8 mouse cellular contexts compared by ENCODE assay signal in the genomic region with DNA sequence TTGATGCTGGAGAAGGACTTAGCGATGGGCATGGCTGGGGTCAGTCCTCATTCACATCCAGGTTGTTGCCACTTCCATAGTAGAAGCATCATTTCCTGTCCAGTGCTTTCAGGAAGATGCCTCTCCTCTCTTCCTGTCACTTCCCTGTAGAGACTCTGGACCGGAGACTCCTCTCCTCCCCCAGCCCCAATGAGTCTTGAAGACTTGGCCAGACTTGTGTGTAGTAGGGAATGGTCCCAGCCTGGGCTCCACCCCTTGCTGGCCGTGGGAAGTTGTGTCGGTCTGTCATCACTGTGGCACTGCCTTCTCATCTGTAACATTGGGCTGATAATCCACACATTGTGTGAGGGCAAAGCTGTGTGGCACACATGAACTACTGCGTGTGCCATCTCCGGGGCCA. TPM values are rescaled to one million over a fixed set of nuclear protein-coding genes. Genes with fewer than 3 reads are reported as not detected.
A peak's percentile ranks its signal among the peaks of the same experiment; 100 is the strongest.
DNase-seq lines count a peak whose midpoint lies in the region; ATAC-seq and TF ChIP-seq lines count a peak whose summit lies in the region.

No protein-coding gene starts in this region.

- no peak overlapping the region for H3K4me2 ChIP-seq in forebrain, embryonic 12.5 days
- no peak overlapping the region for H3K4me2 ChIP-seq in forebrain, embryonic 16.5 days (ENCODE audit: low read length)
- no peak overlapping the region for H3K4me2 ChIP-seq in lung, postnatal 0 days (replicated peaks; ENCODE audit: low read depth, low read length)
- H3K4me2 ChIP-seq in intestine, embryonic 14.5 days (ENCODE audit: low read length): no peak overlapping the region
- H3K4me2 ChIP-seq in neural tube, embryonic 15.5 days: no peak overlapping the region

- peak; percentile 62 for DNase-seq in lung, postnatal 0 days (ENCODE audit: low spot score)
- no peak for DNase-seq in lung, postnatal 25 days (ENCODE audit: low spot score)
- DNase-seq in intestine, embryonic 14.5 days (ENCODE audit: low spot score): no peak
- no peak for DNase-seq in right cerebral cortex, postnatal 14 days
- DNase-seq in adipocyte (ENCODE audit: low spot score): no peak

- no peaks in the 10 kb centered on the region for H3K27me3 ChIP-seq in forebrain, embryonic 12.5 days
- no peaks in the 10 kb centered on the region for H3K27me3 ChIP-seq in forebrain, embryonic 16.5 days (replicated peaks; ENCODE audit: control insufficient read depth, insufficient read depth, low read length)
- H3K27me3 ChIP-seq in lung, postnatal 0 days (replicated peaks; ENCODE audit: insufficient read depth, low read length): no peaks in the 10 kb centered on the region
- no peaks in the 10 kb centered on the region for H3K27me3 ChIP-seq in intestine, embryonic 14.5 days (replicated peaks; ENCODE audit: control insufficient read depth, insufficient read depth, low read length)
- H3K27me3 ChIP-seq in neural tube, embryonic 15.5 days (replicated peaks): no peaks in the 10 kb centered on the region

- no peak for ATAC-seq in forebrain, embryonic 12.5 days (ENCODE audit: low FRiP score)
- no peak for ATAC-seq in forebrain, embryonic 16.5 days
- ATAC-seq in lung, postnatal 0 days: 0 out of 2 replicates have a peak, but pooled peaks have one; percentile 7
- ATAC-seq in intestine, embryonic 14.5 days (replicated peaks; ENCODE audit: low FRiP score, low TSS enrichment, low read depth): no peak
- ATAC-seq in neural tube, embryonic 15.5 days (ENCODE audit: low FRiP score): no peak

- H3K9me3 ChIP-seq in forebrain, embryonic 12.5 days: no peaks in the 10 kb centered on the region
- H3K9me3 ChIP-seq in forebrain, embryonic 16.5 days (ENCODE audit: control insufficient read depth, low read length): no peaks in the 10 kb centered on the region
- no peaks in the 10 kb centered on the region for H3K9me3 ChIP-seq in lung, postnatal 0 days (ENCODE audit: low read length)
- H3K9me3 ChIP-seq in intestine, embryonic 14.5 days (ENCODE audit: control insufficient read depth, low read length): no peaks in the 10 kb centered on the region
- H3K9me3 ChIP-seq in neural tube, embryonic 15.5 days (replicated peaks): no peaks in the 10 kb centered on the region

- no peak overlapping the region for H3K9ac ChIP-seq in forebrain, embryonic 12.5 days
- no peak overlapping the region for H3K9ac ChIP-seq in forebrain, embryonic 16.5 days (replicated peaks; ENCODE audit: low read depth, low read length)
- no peak overlapping the region for H3K9ac ChIP-seq in lung, postnatal 0 days (replicated peaks; ENCODE audit: low read depth)
- no peak overlapping the region for H3K9ac ChIP-seq in intestine, embryonic 14.5 days (ENCODE audit: low read length)
- no peak overlapping the region for H3K9ac ChIP-seq in neural tube, embryonic 15.5 days (replicated peaks)

- WGBS in forebrain, embryonic 12.5 days: 94% methylated on average over 6 of the region's 6 CpGs
- 93% methylated on average over 6 of the region's 6 CpGs for WGBS in forebrain, embryonic 16.5 days
- WGBS in lung, postnatal 0 days: 61% methylated on average over 6 of the region's 6 CpGs
- 82% methylated on average over 6 of the region's 6 CpGs for WGBS in intestine, embryonic 14.5 days
- 94% methylated on average over 6 of the region's 6 CpGs for WGBS in neural tube, embryonic 15.5 days

- peaks cover 16% of the 10 kb centered on the region for H3K4me1 ChIP-seq in forebrain, embryonic 12.5 days
- H3K4me1 ChIP-seq in forebrain, embryonic 16.5 days (replicated peaks; ENCODE audit: control insufficient read depth, insufficient read depth, low read length): peaks cover 9% of the 10 kb centered on the region; the same call in 1 of the 2 replicates
- H3K4me1 ChIP-seq in lung, postnatal 0 days (ENCODE audit: insufficient read depth, low read depth, low read length): peaks cover 30% of the 10 kb centered on the region
- peaks cover 20% of the 10 kb centered on the region for H3K4me1 ChIP-seq in intestine, embryonic 14.5 days (replicated peaks; ENCODE audit: control insufficient read depth, insufficient read depth, low read length)
- H3K4me1 ChIP-seq in neural tube, embryonic 15.5 days: peaks cover 35% of the 10 kb centered on the region

- no peak for TF ChIP-seq CTCF in lung, postnatal 0 days (IDR thresholded peaks at IDR 0.05)

- H3K27ac ChIP-seq in forebrain, embryonic 12.5 days: peak overlapping the region; percentile 26; the same call in 1 of the 2 replicates
- H3K27ac ChIP-seq in forebrain, embryonic 16.5 days (ENCODE audit: low read length): no peak overlapping the region
- peak overlapping the region; percentile 96 for H3K27ac ChIP-seq in lung, postnatal 0 days (ENCODE audit: low read length)
- peak overlapping the region; percentile 69 for H3K27ac ChIP-seq in intestine, embryonic 14.5 days (ENCODE audit: low read depth)
- peak overlapping the region; percentile 69; the same call in 1 of the 2 replicates for H3K27ac ChIP-seq in neural tube, embryonic 15.5 days (replicated peaks)

- no peak for TF ChIP-seq EP300 in lung, postnatal 0 days (IDR thresholded peaks at IDR 0.05)

- peaks cover 23% of the 10 kb centered on the region for H3K36me3 ChIP-seq in forebrain, embryonic 12.5 days (replicated peaks)
- no peaks in the 10 kb centered on the region for H3K36me3 ChIP-seq in forebrain, embryonic 16.5 days (ENCODE audit: control insufficient read depth, insufficient read depth)
- no peaks in the 10 kb centered on the region for H3K36me3 ChIP-seq in lung, postnatal 0 days (ENCODE audit: insufficient read depth, low read length)
- H3K36me3 ChIP-seq in intestine, embryonic 14.5 days (ENCODE audit: control insufficient read depth, insufficient read depth, low read length): peaks cover 17% of the 10 kb centered on the region; the same call in 1 of the 2 replicates
- no peaks in the 10 kb centered on the region; the same call in none of the 2 replicates for H3K36me3 ChIP-seq in neural tube, embryonic 15.5 days

- H3K4me3 ChIP-seq in forebrain, embryonic 12.5 days (replicated peaks): no peak overlapping the region
- H3K4me3 ChIP-seq in forebrain, embryonic 16.5 days (replicated peaks; ENCODE audit: low read length): no peak overlapping the region
- no peak overlapping the region for H3K4me3 ChIP-seq in lung, postnatal 0 days (ENCODE audit: low read depth, low read length)
- H3K4me3 ChIP-seq in intestine, embryonic 14.5 days (ENCODE audit: low read depth, low read length): no peak overlapping the region
- no peak overlapping the region for H3K4me3 ChIP-seq in neural tube, embryonic 15.5 days (replicated peaks)

RNA-seq across cellular contexts. Expression of gene Dusp1, which starts 21.7 kb away (rescaled TPM):
- polyA plus RNA-seq in forebrain, embryonic 12.5 days (2016; fragmentation: Nextera tagmentation; extraction: Ambion mirVana): 39.8 and 47.2 TPM in 2 replicates
- 44.1 and 47.8 TPM in 2 replicates for polyA plus RNA-seq in forebrain, embryonic 16.5 days (2015; fragmentation: Nextera tagmentation; extraction: Ambion mirVana)
- polyA plus RNA-seq in lung, postnatal 0 days (2015; fragmentation: Nextera tagmentation; extraction: Ambion mirVana): 68.4 and 79.3 TPM in 2 replicates
- polyA plus RNA-seq in intestine, embryonic 14.5 days (2014; fragmentation: Nextera tagmentation; extraction: Ambion mirVana): 14.5 and 17.0 TPM in 2 replicates
- polyA plus RNA-seq in neural tube, embryonic 15.5 days (2015; fragmentation: Nextera tagmentation; extraction: Ambion mirVana): 25.0 and 25.8 TPM in 2 replicates

RNA-seq across cellular contexts. Expression of gene Ergic1, which starts 22.3 kb away (rescaled TPM):
- 99.9 and 105 TPM in 2 replicates for polyA plus RNA-seq in forebrain, embryonic 12.5 days (2016; fragmentation: Nextera tagmentation; extraction: Ambion mirVana)
- 102 and 113 TPM in 2 replicates for polyA plus RNA-seq in forebrain, embryonic 16.5 days (2015; fragmentation: Nextera tagmentation; extraction: Ambion mirVana)
- 47.9 and 50.6 TPM in 2 replicates for polyA plus RNA-seq in lung, postnatal 0 days (2015; fragmentation: Nextera tagmentation; extraction: Ambion mirVana)
- 135 and 136 TPM in 2 replicates for polyA plus RNA-seq in intestine, embryonic 14.5 days (2014; fragmentation: Nextera tagmentation; extraction: Ambion mirVana)
- 89.7 and 101 TPM in 2 replicates for polyA plus RNA-seq in neural tube, embryonic 15.5 days (2015; fragmentation: Nextera tagmentation; extraction: Ambion mirVana)
